Mouse (Mus musculus) embryonic facial prominence, embryonic 11.5 days (tissue): ENCODE data around the gene Gch1. TPM values are rescaled to one million over a fixed set of nuclear protein-coding genes. Genes with fewer than 3 reads are reported as not detected.

ENCODE experiments used
- ATAC-seq: fragments of 200-750 bp; cut with Nextera tagmentation; replicated peaks from 2 replicates; pipeline ENCODE4 v1.8.0; 2017; ENCODE audit warnings: low read depth; ENCODE audit not compliant: insufficient number of reproducible peaks, low FRiP score, low TSS enrichment
- DNase-seq: peaks from one replicate; pipeline ENCODE4 v3.0.0-alpha.2; 2015; ENCODE audit warnings: low spot score
- H3K27ac ChIP-seq: fragments of 300-500 bp; sonication (generic); replicated peaks from 2 replicates; pipeline ENCODE4 v1.5.1; 2014; ENCODE audit warnings: mild to moderate bottlenecking, low read depth, low read length, control low read depth
- H3K27me3 ChIP-seq: fragments of 300-500 bp; sonication (generic); 2 replicates; pipeline ENCODE4 v1.6.1; 2014; ENCODE audit warnings: mild to moderate bottlenecking, low read length, moderate library complexity, mixed read lengths; ENCODE audit not compliant: control insufficient read depth, insufficient read depth
- H3K36me3 ChIP-seq: fragments of 300-500 bp; sonication (generic); replicated peaks from 2 replicates; pipeline ENCODE4 v1.6.1; 2014; ENCODE audit warnings: low read depth, mild to moderate bottlenecking, low read length, moderate library complexity, mixed read lengths; ENCODE audit not compliant: control insufficient read depth, insufficient read depth
- H3K4me1 ChIP-seq: fragments of 300-500 bp; sonication (generic); 2 replicates; pipeline ENCODE4 v1.6.1; 2014; ENCODE audit warnings: low read length, mixed read lengths; ENCODE audit not compliant: control insufficient read depth, insufficient read depth
- H3K4me2 ChIP-seq: fragments of 300-500 bp; sonication (generic); 2 replicates; pipeline ENCODE4 v1.6.1; 2014; ENCODE audit warnings: low read depth, mild to moderate bottlenecking, control low read depth, low read length, moderate library complexity
- H3K4me3 ChIP-seq: fragments of 300-500 bp; sonication (generic); 2 replicates; pipeline ENCODE4 v1.5.1; 2014; ENCODE audit warnings: low read depth, low read length, control low read depth
- H3K9ac ChIP-seq: fragments of 300-500 bp; sonication (generic); replicated peaks from 2 replicates; pipeline ENCODE4 v1.6.1; 2014; ENCODE audit warnings: mild to moderate bottlenecking, control low read depth, low read length
- H3K9me3 ChIP-seq: fragments of 300-500 bp; sonication (generic); replicated peaks from 2 replicates; pipeline ENCODE4 v1.6.1; 2016; ENCODE audit warnings: mild to moderate bottlenecking, low read length, inconsistent platforms, mixed read lengths; ENCODE audit not compliant: control insufficient read depth
- WGBS: fragments of 180-500 bp; shearing (Covaris S2); extraction: QIAGEN DNeasy Blood & Tissue Kit; methylation state at CpG from one replicate; pipeline ENCODE4 v1.1.7; 2014; 5-methylcytosine and 5-hydroxymethylcytosine counted together
- polyA plus RNA-seq: library from polyadenylated mRNA; unstranded; fragments of >200 nt; fragmentation: Nextera tagmentation; extraction: Ambion mirVana; gene quantifications from 2 replicates; pipeline ENCODE4 v1.2.1, GENCODE M21; 2014

Gch1 gene
- polyA plus RNA-seq, 1 experiment from 2014 or later, result 1.7 TPM

DNA sequence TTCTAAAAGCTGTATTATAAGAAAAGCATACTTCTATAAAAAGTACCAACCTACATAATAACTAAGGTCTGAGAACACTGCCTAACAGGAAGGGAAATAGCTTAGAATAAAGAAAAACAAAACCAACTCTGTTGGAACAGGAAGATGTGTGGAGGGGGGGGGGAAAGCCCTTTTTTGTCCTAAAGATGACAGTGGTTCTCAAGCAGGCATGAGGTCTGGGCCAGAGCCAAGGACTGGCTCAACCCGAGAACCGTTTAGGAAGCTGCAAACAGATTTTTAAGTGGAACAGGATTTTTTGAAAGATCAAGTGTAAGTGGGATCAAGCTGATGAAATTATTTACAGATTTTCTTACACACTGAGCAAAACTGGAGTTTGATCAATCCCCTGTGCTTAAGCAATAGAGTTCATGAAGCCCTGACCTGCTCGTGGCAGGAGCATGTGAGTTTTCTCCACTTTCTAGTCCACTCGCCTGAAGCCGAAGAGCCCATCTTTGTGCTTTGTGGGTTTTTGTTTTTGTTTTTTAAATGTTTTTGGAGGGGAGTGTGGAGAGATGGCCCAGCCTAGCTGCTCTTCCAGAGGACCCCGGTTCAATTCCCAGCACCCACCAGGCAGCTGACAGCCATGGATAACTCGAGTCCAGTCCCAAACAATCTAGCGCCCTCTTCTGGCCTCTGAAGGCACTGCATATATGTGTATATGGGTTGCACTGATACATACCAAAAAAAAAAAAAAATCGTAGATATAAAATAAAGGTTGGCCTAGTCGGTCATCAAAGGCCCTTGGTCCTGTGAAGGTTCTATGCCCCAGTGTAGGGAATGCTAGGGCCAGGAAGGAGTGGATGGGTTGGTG, 35.5 kb upstream of the Gch1 start:
- Histone ChIP-seq H3K4me3 (no peak overlapping the region), H3K9me3 (no peaks in the 10 kb centered on the region), H3K4me2 (no peak overlapping the region), H3K36me3 (no peaks in the 10 kb centered on the region), H3K27ac (no peak overlapping the region), H3K27me3 (no peaks in the 10 kb centered on the region), H3K4me1 (no peaks in the 10 kb centered on the region), H3K9ac (no peak overlapping the region)
- 79% methylated on average over 10 of the region's 10 CpGs for WGBS
- DNase-seq (no peak), ATAC-seq (no peak)

DNA sequence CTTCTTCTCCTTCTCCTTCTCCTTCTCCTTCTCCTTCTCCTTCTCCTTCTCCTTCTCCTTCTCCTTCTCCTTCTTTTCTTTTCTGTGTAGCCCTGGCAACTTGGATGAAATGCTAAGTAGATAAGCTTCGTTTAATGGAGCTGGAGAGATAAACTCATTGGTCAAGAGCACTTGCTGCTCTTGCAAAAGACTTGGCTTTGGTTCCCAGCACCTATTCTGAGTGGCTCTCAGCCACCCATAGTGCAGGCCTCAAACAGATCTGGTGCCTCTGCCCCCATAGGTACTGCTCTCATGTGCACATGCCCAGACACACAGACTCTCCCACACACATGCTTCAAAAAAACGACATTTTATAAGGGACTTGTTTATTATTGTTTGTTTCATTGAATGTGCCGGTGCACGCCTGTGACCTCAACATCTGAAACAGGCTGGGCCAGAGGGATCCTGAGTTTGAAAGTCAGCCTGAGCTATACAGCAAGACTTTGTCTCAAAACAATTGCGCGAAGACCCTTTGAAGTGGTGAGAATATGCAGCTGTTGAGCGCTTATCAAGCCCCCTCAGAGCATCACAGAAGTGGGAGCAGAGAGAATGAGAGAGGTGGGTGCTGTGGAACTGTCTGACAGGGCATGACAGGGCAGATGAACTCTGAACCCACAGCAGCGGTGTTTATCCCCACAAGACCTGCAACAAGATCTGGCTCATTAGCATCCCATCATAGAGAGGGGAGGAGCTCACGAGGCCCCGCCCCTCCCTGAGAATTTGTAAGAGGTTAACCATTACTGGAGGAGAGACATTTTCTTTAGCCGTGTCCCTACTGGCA, 33.6 kb upstream of the Gch1 start:
- Histone ChIP-seq H3K27ac (no peak overlapping the region), H3K4me1 (no peaks in the 10 kb centered on the region), H3K27me3 (no peaks in the 10 kb centered on the region), H3K9me3 (no peaks in the 10 kb centered on the region), H3K9ac (no peak overlapping the region), H3K4me3 (no peak overlapping the region), H3K4me2 (no peak overlapping the region), H3K36me3 (no peaks in the 10 kb centered on the region)
- DNase-seq (no peak), ATAC-seq (no peak)
- 76% methylated on average over 11 of the region's 11 CpGs for WGBS

DNA sequence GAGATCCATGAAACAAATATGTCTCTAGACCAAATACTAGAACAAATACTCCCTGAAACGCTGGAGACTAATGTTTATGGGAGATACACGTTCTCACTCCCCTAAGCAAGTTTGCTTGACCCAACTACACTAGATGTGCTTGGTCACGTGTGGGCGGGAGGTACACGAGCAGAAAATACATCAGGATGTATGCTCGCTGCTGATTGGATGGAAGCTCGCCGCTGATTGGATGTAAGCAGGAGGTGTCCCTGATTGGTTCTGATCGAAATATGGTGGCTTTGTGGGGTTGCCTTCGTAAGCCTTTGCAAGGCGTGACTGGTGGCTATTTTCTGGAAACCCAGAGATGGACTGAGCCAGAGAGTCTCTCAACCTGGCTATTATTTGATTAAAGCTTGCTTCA, 32.4 kb upstream of the Gch1 start:
- Histone ChIP-seq H3K9ac (no peak overlapping the region), H3K27me3 (no peaks in the 10 kb centered on the region), H3K36me3 (no peaks in the 10 kb centered on the region), H3K4me3 (no peak overlapping the region), H3K27ac (no peak overlapping the region), H3K9me3 (no peaks in the 10 kb centered on the region), H3K4me1 (no peaks in the 10 kb centered on the region), H3K4me2 (no peak overlapping the region)
- WGBS, result 82% methylated on average over 11 of the region's 11 CpGs
- DNase-seq (no peak), ATAC-seq (no peak)

DNA sequence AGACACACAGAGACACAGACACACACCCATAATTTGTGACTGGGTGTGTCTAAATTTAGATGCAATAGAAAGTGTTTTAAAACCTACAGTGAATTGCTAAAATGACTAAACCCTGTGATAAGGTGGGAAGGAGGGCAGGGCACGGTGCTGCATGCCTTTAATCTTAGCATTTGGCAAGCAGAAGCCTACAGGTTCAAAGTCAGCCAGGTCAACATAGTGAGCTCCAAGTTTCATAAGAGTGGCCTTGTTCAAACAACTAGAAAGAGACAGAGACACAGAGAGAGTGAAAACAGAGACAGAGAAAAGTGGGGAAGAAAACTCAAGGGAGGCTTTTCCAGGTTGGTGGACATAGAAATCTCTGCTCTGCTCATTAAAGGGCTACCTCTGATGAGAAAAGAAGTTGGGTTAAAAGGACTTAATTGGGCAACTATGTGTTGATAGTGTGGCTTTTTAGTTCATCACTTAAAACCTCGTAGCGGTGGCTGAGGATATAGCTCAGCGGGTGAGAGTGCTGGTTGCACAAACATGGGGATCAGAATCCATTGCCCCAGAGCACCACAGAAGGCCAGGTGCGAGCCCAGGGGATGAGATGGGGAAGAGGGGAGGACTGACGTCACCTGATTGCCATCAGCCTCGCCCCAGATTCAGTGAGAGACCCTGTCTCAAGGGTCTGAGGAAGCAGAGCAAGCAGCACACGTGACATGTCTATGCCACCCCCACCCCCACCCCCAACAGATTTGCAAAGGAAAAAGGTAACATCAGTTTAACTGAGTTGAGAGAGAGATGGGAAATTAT, 31.2 kb upstream of the Gch1 start:
- H3K27me3 ChIP-seq, result no peaks in the 10 kb centered on the region
- no peak for ATAC-seq
- H3K9me3 ChIP-seq, result no peaks in the 10 kb centered on the region
- no peak overlapping the region for H3K4me2 ChIP-seq
- whole genome bisulfite sequencing, result 86% methylated on average over 8 of the region's 8 CpGs
- H3K27ac ChIP-seq, result no peak overlapping the region
- no peaks in the 10 kb centered on the region for H3K4me1 ChIP-seq
- no peak overlapping the region for H3K4me3 ChIP-seq
- H3K36me3 ChIP-seq, result no peaks in the 10 kb centered on the region
- DNase-seq, result no peak
- no peak overlapping the region for H3K9ac ChIP-seq

DNA sequence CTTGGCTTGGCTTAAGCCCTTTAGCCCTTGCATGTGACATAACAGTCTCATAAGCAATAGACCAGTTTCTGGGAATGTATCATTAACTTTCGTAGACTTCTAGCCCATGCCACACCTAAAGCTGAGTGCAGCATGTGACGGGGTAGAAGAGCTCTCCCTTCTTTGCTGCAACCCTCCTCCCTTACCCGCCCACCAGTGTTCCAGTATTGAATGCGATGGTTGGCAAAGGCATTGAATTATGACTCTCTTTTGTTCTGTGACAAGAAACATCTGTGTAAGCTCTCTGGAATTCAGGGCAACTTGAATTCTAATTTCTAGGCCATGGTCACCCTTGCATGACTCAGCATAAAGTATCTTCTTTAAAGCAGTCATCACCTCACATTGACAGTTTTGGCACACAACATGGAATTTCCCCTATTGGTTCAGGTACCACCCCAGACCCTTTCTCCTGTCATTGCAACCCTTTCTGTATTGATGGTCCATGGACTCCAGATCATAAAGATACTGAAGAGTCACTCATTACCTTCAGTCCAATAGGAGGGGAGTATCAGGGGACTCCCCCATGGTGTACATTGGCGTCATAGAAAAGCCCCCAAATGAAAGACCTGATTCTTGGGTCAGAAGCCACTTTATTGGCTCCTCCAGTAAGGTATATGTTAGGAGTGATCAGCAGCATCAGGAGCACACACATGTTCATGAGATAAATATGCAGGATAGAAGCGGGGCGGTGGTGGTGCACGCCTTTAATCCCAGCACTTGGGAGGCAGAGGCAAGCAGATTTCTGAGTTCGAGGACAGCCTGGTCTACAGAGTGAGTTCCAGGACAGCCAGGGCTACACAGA, 29.8 kb upstream of the Gch1 start:
- ATAC-seq (no peak), DNase-seq (no peak)
- no peak overlapping the region for H3K4me3 ChIP-seq
- H3K4me1 ChIP-seq, result no peaks in the 10 kb centered on the region
- H3K27ac ChIP-seq, result no peak overlapping the region
- H3K36me3 ChIP-seq, result no peaks in the 10 kb centered on the region
- no peak overlapping the region for H3K4me2 ChIP-seq
- H3K9me3 ChIP-seq, result no peaks in the 10 kb centered on the region
- no peak overlapping the region for H3K9ac ChIP-seq
- 86% methylated on average over 9 of the region's 9 CpGs for WGBS
- no peaks in the 10 kb centered on the region for H3K27me3 ChIP-seq

DNA sequence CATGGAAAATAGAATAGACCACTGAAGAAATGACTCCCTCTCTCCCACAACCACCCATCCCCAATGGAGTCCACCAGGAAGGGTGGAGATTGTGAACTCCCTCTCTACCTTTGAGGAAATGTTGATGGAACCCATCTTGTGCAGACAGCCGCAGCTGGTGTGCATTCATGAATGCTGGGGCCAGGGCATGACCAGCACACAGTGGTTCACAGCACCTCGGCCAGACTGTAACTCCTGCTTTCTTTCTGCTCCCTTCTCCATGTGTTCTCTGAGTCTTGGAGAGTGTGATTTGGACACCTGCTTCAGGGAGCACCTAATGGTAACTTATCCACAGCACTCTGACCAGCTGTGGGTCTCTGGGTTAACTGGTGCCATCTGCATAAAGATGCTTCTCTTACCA, 27.3 kb upstream of the Gch1 start:
- no peaks in the 10 kb centered on the region for H3K9me3 ChIP-seq
- no peak overlapping the region for H3K27ac ChIP-seq
- H3K4me1 ChIP-seq, result no peaks in the 10 kb centered on the region
- WGBS, result 67% methylated on average over 2 of the region's 2 CpGs
- no peaks in the 10 kb centered on the region for H3K36me3 ChIP-seq
- no peaks in the 10 kb centered on the region for H3K27me3 ChIP-seq
- DNase-seq (no peak), ATAC-seq (no peak)
- no peak overlapping the region for H3K9ac ChIP-seq
- H3K4me3 ChIP-seq, result no peak overlapping the region
- no peak overlapping the region for H3K4me2 ChIP-seq

DNA sequence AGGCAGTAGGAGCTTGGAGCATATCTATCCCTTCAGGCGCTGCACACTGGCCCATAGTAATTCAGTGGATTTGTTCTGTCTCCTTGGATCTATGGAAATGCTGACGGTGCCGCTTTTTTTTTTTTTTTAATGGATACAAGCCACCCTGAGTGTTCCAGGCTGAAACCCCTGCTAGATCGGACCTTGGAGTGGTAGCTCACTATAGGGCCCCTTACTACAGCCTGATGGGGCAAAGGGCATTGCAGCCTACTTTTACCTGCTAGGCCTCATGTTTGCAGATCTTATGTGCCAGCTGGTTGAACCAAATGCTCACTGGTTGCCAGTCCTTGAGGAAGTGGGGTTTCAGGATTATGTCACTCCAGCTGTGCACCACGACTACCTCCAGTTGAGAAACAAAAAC, 25.2 kb upstream of the Gch1 start:
- Histone ChIP-seq H3K4me1 (no peaks in the 10 kb centered on the region), H3K4me2 (no peak overlapping the region), H3K27ac (no peak overlapping the region), H3K4me3 (no peak overlapping the region), H3K9me3 (no peaks in the 10 kb centered on the region), H3K36me3 (no peaks in the 10 kb centered on the region), H3K27me3 (no peaks in the 10 kb centered on the region), H3K9ac (no peak overlapping the region)
- 88% methylated on average over 5 of the region's 5 CpGs for WGBS
- ATAC-seq (no peak), DNase-seq (no peak)
